ENCODE assay signal across 10 mouse cellular contexts in the genomic region with DNA sequence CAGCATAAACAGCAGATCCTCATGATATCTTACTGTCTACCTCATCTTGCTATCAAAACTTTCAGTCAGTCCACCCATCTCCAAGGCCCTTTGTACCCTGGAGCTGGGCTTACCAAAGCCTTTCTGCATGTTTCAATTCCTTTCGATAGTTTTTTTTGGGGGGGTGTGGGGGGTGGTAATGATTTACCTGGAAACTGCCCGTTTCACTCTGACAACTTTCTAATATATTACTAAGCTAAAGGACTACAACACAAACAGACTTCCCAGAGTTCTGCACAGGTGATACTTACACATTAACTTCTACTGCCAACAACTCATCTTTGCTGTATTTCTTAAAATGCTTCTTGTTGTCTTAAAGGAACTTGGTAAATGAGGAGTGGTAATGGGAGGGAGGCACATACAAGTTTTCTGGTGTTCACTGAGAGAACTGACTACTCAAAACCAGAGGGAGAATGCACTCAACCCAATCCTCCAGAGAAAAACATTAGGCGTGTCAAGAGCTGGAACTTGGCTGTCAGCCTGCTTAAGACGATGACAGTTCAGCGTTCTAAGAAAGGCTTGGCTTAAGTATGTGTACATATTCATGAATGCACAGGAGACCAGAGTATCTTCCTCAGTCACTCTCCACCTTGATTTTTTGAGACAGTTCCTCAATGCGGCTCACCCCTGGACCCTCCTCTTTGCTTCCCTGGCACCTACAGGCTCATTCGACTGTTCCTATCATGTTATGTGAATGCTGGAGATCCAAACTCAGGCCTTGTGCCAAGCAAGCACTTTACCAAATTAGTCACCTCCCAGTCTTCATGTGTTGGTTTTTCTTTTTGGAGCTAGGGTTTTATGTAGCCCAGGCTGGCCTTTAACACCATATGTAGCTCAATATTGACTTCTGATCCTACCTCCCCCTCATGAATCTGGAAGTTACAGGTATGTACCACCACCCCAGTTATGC. TPM values are rescaled to one million over a fixed set of nuclear protein-coding genes. Genes with fewer than 3 reads are reported as not detected.
DNase-seq lines count a peak whose midpoint lies in the region; ATAC-seq and TF ChIP-seq lines count a peak whose summit lies in the region.
"Had no signal": no experiment of that assay in that cellular context is flagged by ENCODE, and none has a peak within 500 bp of the region (broad histone marks: within the 10 kb centered on the region; RNA-seq: fewer than 3 reads in every experiment).

No protein-coding gene starts in this region.

- H3K4me2 ChIP-seq in liver, embryonic 16.5 days (ENCODE audit: low read depth, low read length) = no peak overlapping the region
- no peak overlapping the region for H3K4me2 ChIP-seq in liver, embryonic 11.5 days
- H3K4me2 ChIP-seq: lung, embryonic 15.5 days had no signal

- peaks cover 10% of the 10 kb centered on the region for H3K27me3 ChIP-seq in liver, embryonic 16.5 days (ENCODE audit: control insufficient read depth, insufficient read depth, low read depth, low read length)
- peaks cover 6% of the 10 kb centered on the region for H3K27me3 ChIP-seq in liver, embryonic 11.5 days (replicated peaks; ENCODE audit: control insufficient read depth, insufficient read depth, low read length)
- no peaks in the 10 kb centered on the region for H3K27me3 ChIP-seq in cerebellum, adult 2 months (ENCODE audit: control insufficient read depth, insufficient read depth, low read length)

- H3K4me3 ChIP-seq in liver, embryonic 16.5 days (ENCODE audit: low read depth, low read length) = no peak overlapping the region
- no peak overlapping the region for H3K4me3 ChIP-seq in liver, embryonic 11.5 days (ENCODE audit: low read depth, low read length)
- H3K4me3 ChIP-seq in lung, adult 2 months (replicated peaks; ENCODE audit: extremely low read depth, low read depth, low read length) = no peak overlapping the region
- no peak overlapping the region for H3K4me3 ChIP-seq in cerebellum, adult 2 months (replicated peaks; ENCODE audit: insufficient read depth, low read depth, low read length)
- H3K4me3 ChIP-seq: lung, embryonic 15.5 days had no signal

- WGBS in liver, embryonic 16.5 days (ENCODE audit: insufficient replicate concordance) = 64% methylated on average over 7 of the region's 7 CpGs
- WGBS in liver, embryonic 11.5 days = 79% methylated on average over 7 of the region's 7 CpGs
- WGBS in lung, adult 2 months = 47% methylated on average over 7 of the region's 7 CpGs
- 48% methylated on average over 7 of the region's 7 CpGs for WGBS in cerebellum, adult 2 months

- H3K4me1 ChIP-seq in liver, embryonic 16.5 days (ENCODE audit: control insufficient read depth, low read depth, low read length) = peaks cover under 1% of the 10 kb centered on the region; the same call in 1 of the 2 replicates
- H3K4me1 ChIP-seq in liver, embryonic 11.5 days (replicated peaks; ENCODE audit: control insufficient read depth, insufficient read depth, low read length) = no peaks in the 10 kb centered on the region
- peaks cover 6% of the 10 kb centered on the region for H3K4me1 ChIP-seq in lung, adult 2 months (ENCODE audit: control insufficient read depth, insufficient read depth, low read length)
- no peaks in the 10 kb centered on the region for H3K4me1 ChIP-seq in cerebellum, adult 2 months (ENCODE audit: control insufficient read depth, insufficient read depth, low read length)

- TF ChIP-seq CTCF in lung, adult 2 months (IDR thresholded peaks at IDR 0.05; ENCODE audit: insufficient read depth, low read length) = no peak
- TF ChIP-seq CTCF in cerebellum, adult 2 months (IDR thresholded peaks at IDR 0.05; ENCODE audit: borderline replicate concordance, insufficient read depth, low read depth, low read length) = no peak

- no peak overlapping the region for H3K27ac ChIP-seq in liver, embryonic 16.5 days (ENCODE audit: low read length)
- H3K27ac ChIP-seq in liver, embryonic 11.5 days (ENCODE audit: low read depth, low read length) = no peak overlapping the region
- H3K27ac ChIP-seq in cerebellum, adult 2 months (ENCODE audit: insufficient read depth, low read length) = no peak overlapping the region
- H3K27ac ChIP-seq: lung, embryonic 15.5 days had no signal

- no peaks in the 10 kb centered on the region for H3K36me3 ChIP-seq in liver, embryonic 16.5 days (ENCODE audit: control insufficient read depth, insufficient read depth)
- peaks cover 5% of the 10 kb centered on the region for H3K36me3 ChIP-seq in liver, embryonic 11.5 days (ENCODE audit: control insufficient read depth, insufficient read depth, low read length)
- H3K36me3 ChIP-seq: lung, embryonic 15.5 days had no signal

- TF ChIP-seq POLR2A in lung, adult 2 months (IDR thresholded peaks at IDR 0.05; ENCODE audit: borderline replicate concordance, extremely low read depth, low read depth, low read length) = no peak
- TF ChIP-seq POLR2A in cerebellum, adult 2 months (IDR thresholded peaks at IDR 0.05; ENCODE audit: borderline replicate concordance, insufficient read depth, low read length) = no peak

- no peak overlapping the region for H3K9ac ChIP-seq in liver, embryonic 16.5 days (ENCODE audit: low read depth, low read length)
- H3K9ac ChIP-seq in liver, embryonic 11.5 days (ENCODE audit: low read depth, low read length) = no peak overlapping the region
- H3K9ac ChIP-seq: lung, embryonic 15.5 days had no signal

- H3K9me3 ChIP-seq in liver, embryonic 16.5 days (replicated peaks; ENCODE audit: control insufficient read depth, low read length) = no peaks in the 10 kb centered on the region
- H3K9me3 ChIP-seq in liver, embryonic 11.5 days (ENCODE audit: control insufficient read depth, low read length) = no peaks in the 10 kb centered on the region
- H3K9me3 ChIP-seq: G1E; lung, embryonic 15.5 days had no signal

- ATAC-seq in liver, embryonic 16.5 days (ENCODE audit: low read depth) = 0 out of 2 replicates have a peak, but pooled peaks have one; percentile 16
- ATAC-seq in liver, embryonic 11.5 days (replicated peaks; ENCODE audit: low FRiP score) = no peak

- DNase-seq in liver, embryonic 11.5 days (ENCODE audit: low spot score) = no peak
- peak; percentile 65 for DNase-seq in kidney, adult 11 months
- DNase-seq in lung, adult 2 months = peak; percentile 53
- peak; percentile 79 for DNase-seq in yolk sac, embryonic 10.5 days (ENCODE audit: low spot score)
- no peak for DNase-seq in cerebellum, adult 11-12 months
- DNase-seq in cerebellum, adult 2 months = no peak
- DNase-seq: thymus, postnatal 25 days had no signal

RNA-seq across cellular contexts. Expression of a gene that starts 5.0 kb away (rescaled TPM):
- 1.5 and 1.8 TPM in 2 replicates for polyA plus RNA-seq in liver, embryonic 16.5 days (2015; fragmentation: Nextera tagmentation; extraction: Ambion mirVana)
- polyA plus RNA-seq in liver, embryonic 11.5 days (2014; fragmentation: Nextera tagmentation; extraction: Ambion mirVana) = 1.7 and 2.2 TPM in 2 replicates
- polyA plus RNA-seq in lung, adult 2 months (2012; rRNA removed) = 70.3 and 122 TPM in 2 replicates
- 19.6 and 26.0 TPM in 2 replicates for polyA plus RNA-seq in cerebellum, adult 2 months (2012; rRNA removed)
- polyA plus RNA-seq: G1E had no signal

RNA-seq across cellular contexts. Expression of a gene that starts 55.3 kb away (rescaled TPM):
- 7.7 and 7.9 TPM in 2 replicates for polyA plus RNA-seq in liver, embryonic 16.5 days (2015; fragmentation: Nextera tagmentation; extraction: Ambion mirVana)
- 30.6 and 32.7 TPM in 2 replicates for polyA plus RNA-seq in liver, embryonic 11.5 days (2014; fragmentation: Nextera tagmentation; extraction: Ambion mirVana)
- polyA plus RNA-seq in lung, adult 2 months (2012; rRNA removed) = 4.5 and 6.8 TPM in 2 replicates
- polyA plus RNA-seq in cerebellum, adult 2 months (2012; rRNA removed) = 39.2 and 46.6 TPM in 2 replicates

RNA-seq across cellular contexts. Expression of a gene that starts 55.4 kb away (rescaled TPM):
- 6.0 and 6.7 TPM in 2 replicates for polyA plus RNA-seq in liver, embryonic 16.5 days (2015; fragmentation: Nextera tagmentation; extraction: Ambion mirVana)
- polyA plus RNA-seq in liver, embryonic 11.5 days (2014; fragmentation: Nextera tagmentation; extraction: Ambion mirVana) = 17.0 and 20.4 TPM in 2 replicates
- polyA plus RNA-seq in lung, adult 2 months (2012; rRNA removed) = 25.1 and 34.5 TPM in 2 replicates
- 27.4 and 29.2 TPM in 2 replicates for polyA plus RNA-seq in cerebellum, adult 2 months (2012; rRNA removed)

Comparison
In these comparisons a context has a peak if more than half of its experiments do, and no peak if none do; other contexts are left out.
1. DNase-seq: peak in kidney, adult 11 months (single experiment), lung, adult 2 months (single experiment) and yolk sac, embryonic 10.5 days (single experiment); none in liver, embryonic 11.5 days (single experiment), cerebellum, adult 11-12 months (single experiment) and cerebellum, adult 2 months (0 of 2).